Mouse (Mus musculus): ENCODE results near the gene Frmd4b.

Frmd4b gene

DNA sequence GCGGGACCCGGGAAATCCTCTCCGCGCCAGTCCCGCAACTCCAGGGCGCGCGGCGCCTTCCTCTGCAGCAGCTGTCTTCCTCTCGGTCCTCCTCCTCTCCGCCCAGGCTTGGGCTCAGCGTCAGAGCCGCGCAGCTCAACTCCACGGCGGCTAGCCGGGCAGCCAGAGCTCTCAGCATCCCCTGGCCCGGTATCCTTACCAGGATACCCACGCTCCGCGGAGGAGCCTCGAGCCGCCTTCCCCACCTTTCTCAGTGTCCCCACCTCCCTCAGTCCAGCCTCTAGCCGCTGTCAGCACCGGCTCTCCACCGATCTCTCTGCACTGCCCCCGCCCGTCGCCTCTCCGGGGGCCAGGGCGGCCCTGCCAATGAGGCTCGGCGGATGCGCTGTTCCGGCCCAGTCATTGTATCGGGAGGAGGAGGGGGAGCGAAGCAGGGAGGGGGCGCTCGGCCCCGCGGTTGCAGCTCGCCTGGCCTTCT, at the start of gene Frmd4b:
Gene Frmd4b (minus strand): TSS at position 276 of the 478 bp plus-strand sequence.
- DNase-seq (ENCODE audit: low read depth, low spot score): peak; percentile 85

DNA sequence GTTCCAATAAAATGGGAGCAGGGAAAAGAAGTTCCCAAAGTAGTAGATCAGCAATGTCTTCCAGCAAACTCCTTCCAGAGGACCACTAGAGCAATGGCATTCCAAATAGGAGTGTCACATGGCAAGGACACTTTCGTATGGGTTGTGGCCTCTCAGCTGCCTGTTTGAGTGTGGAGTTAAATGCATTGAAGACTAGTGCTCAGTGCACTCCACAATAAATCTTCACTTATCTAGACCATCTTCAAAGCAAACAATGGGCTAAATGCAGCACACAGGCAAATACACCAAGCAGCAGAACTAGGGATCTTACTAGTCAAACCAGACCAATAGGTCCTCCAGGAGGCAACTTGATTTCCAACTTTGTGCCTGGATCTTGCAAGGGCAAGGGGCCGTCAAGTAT, 49.1 kb upstream of the Frmd4b start:
- no peak for DNase-seq (ENCODE audit: low read depth, low spot score)

DNA sequence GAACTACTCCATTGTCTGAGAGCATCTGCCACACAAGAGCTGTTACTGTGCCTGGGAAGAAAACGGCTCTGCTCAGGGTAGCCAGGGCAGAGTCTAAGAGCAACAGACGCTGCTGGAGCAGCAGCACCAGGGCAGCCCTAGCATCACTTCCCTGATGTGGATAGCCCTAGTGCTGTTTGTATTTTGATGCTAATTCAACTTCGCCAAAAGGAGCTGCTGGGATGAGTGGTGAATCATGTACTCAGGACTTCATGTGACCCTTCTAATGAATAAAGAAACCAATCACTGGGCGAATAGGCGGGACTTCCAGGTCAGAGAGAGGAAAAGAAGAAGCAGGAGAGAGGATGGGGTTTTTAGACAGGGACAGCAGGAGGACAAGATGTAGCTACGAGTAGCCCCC, 41.6 kb upstream of the Frmd4b start:
- DNase-seq (ENCODE audit: low read depth, low spot score): peak; percentile 79

DNA sequence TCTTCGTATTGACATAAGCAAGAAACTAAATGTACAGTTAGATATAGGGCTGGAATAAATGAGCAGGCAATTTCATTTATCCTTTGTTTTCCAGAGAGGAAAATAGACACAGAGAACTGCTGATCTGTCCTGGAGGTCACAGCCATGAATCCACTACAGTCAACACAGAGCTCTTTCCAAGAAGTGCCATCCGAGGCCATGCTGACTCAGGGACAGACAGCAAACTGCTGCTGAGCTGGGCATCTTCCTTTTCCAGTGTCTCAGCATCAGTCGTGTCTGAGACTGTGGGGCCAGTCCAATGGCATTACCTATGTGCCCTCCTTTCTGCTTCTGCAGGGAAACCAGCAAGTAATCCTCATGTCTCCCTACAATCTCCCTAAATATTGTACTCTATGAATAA, 38.6 kb upstream of the Frmd4b start:
- DNase-seq (ENCODE audit: low read depth, low spot score): no peak

DNA sequence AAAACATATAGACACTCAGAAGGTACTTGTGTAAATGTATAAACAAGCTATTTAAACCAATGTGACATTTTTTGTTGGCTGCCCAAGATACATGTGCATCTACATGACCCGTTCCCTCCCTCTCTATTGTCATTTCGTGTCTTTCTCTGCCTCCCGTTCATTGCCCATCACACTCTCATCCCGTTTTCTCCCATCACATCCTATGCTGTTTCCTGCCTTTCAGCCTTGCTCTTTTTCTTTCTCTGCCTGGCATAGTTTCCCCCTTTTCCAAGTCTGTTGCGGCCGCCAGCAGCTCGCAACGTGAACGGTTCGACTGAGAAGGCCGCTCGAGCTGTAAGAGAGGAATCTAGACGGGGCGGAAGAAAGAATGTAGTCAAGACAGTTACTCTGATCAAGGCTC, 30.2 kb upstream of the Frmd4b start:
- peak; percentile 62 for DNase-seq (ENCODE audit: low read depth, low spot score)

- no peak for DNase-seq (ENCODE audit: low read depth, low spot score)
These were observed 6.0 kb upstream of the Frmd4b start for GRCm38 (mm10) chr6:97623330-97623729.

GRCm38 (mm10) chr6:97622236-97622635, 4.9 kb upstream of the Frmd4b start:
- DNase-seq (ENCODE audit: low read depth, low spot score): no peak

DNA sequence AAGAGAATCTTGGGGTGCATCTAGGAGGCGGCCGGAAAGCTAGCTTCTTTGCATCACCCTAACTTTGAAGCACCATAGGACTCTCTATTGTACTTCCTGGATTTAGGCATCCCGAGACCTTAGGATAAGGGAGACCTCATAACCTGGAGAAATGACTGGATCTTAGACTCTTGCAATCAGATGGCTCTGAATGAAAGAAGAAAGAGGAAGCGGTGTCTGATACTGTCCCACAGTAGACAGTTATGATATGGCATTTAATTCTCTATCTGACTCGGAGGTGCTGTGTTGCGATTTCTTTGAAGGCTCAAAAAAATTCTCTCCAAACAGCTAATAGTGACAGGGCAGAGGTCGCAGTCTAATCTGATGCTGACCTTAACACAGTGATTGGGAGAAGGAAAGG, 433 bp upstream of the Frmd4b start:
- DNase-seq (ENCODE audit: low read depth, low spot score): no peak

- DNase-seq (ENCODE audit: low read depth, low spot score): peak; percentile 81
These were observed 579 bp downstream of the Frmd4b start for GRCm38 (mm10) chr6:97616658-97617265.

DNA sequence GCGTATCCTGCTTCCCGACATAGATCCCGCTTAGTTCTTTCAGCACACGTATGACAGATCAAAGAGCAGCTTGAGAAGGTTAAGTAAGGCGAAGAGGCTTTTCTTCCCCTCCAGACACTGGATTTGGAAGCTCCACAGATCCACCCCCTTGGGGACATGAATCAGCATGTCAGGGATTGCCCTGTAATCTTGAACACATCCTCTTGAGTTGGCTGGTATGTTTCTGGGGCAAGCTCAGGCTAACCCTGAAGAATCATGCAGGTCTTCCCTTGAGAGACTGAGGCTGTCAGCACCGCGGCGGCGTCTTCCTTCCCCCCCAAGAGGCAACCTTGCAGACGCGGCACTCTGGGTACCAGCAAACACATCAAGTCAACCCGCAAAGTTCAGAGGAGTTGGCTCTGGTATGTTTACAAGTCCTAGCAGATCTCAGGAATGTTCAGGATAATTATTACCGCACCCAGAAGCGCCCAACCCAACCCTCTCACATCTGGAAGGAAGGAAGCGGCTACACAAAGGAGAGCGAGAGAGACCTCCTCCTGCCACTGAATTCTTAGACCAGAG, 1.4 kb downstream of the Frmd4b start:
- DNase-seq (ENCODE audit: low read depth, low spot score): peak; percentile 84

DNA sequence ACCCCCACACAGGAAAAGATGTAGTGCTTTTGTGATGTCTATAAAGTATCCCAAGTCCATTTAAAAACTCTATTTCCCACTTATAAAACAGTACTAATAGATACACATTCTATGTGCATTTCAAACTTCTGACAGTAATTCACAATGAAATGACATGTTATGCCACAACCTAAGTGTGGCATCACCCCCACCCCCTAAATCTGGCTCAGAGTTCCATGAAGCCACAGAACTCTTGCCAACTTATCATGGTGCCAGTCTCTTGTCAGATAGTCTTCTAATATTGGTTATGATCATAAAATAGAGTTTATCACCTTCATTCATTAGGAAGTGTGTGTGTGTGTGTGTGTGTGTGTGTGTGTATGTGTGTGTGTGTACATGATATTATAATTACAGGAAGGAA, 3.2 kb downstream of the Frmd4b start:
- DNase-seq (ENCODE audit: low read depth, low spot score): no peak

- no peak for DNase-seq (ENCODE audit: low read depth, low spot score)
These were observed 4.5 kb downstream of the Frmd4b start for GRCm38 (mm10) chr6:97612861-97613260.

DNA sequence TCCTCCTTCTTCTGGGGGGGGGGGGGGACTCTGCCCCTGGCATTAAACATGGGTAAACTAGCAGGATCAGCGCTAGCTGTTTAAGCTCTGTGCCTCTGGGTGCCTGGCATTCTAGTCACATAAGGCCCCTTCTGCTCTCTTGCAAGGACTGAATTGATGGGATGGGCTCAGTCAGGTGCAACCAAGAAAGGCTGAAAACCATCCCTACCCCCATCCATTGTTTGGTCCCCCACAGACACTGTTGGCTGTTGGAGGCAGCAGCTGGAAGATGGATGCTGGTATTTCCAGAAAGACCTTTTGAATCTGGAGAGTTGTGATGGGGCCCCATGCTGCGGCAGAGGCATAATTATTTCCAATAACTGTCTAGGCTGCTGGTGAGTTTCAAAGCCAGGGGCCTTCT, 7.3 kb downstream of the Frmd4b start:
- no peak for DNase-seq (ENCODE audit: low read depth, low spot score)

DNA sequence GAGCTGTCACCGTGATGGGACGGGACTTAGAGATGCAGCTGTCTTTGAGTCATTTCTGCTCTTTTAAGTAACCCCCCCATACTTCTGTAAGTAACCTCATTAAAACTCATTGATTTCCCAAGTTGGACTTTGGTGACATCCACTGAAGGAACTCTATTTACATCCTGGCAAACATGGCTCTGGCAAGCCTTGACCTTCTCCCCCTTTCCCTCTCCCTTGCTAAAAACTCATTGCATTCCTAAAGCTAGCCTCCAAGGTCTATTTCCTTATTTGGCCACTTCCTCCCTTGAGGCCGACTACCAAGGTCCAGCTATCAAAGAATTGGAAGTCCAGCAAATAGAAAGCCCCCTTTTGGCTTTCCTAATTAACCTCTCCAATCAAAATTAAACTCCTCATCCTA, 9.7 kb downstream of the Frmd4b start:
- no peak for DNase-seq (ENCODE audit: low read depth, low spot score)

GRCm38 (mm10) chr6:97595218-97595617, 22.1 kb downstream of the Frmd4b start:
- no peak for DNase-seq (ENCODE audit: low read depth, low spot score)

- no peak for DNase-seq (ENCODE audit: low read depth, low spot score)
These were observed 22.8 kb downstream of the Frmd4b start for GRCm38 (mm10) chr6:97594589-97594988.

DNA sequence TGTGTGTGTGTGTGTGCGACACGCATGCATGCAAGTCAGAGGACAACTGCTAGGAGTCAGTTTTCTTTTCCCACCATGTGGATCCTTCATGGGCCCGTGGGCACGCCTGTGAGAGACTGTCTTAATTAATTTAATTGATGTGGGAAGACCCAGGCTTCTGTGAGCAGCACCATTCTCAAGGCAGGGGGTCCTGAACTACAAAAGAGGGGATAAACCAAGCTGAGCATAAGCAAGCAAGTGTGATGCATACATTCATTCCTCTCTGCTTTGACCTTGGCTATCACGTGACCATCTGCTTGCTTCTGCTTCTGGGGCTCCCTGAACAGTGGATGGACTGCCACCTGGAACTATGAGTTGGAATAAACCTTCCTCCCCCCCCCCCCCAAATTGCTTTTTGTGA, 27.1 kb downstream of the Frmd4b start:
- peak; percentile 25 for DNase-seq (ENCODE audit: low read depth, low spot score)

DNA sequence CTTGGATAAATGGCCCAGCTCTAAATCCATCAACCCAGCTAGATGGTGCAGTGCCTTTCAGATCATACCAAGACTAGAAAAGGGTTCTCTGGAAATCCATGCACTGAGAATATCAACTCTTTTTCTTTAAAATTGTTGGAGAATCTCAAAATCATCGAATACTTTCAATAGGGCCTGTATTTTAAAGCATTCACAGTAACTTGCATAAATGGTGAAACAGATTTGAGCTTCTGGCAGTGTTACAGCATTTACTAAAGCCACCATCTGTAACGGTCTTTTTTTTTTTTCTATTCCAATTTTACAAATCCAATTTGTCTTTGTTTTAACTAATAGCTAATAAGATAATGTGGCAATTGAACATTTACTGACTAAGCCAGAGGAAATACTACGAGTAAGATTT, 27.8 kb downstream of the Frmd4b start:
- DNase-seq (ENCODE audit: low read depth, low spot score): no peak

- DNase-seq (ENCODE audit: low read depth, low spot score): peak; percentile 39
These were observed 28.3 kb downstream of the Frmd4b start for GRCm38 (mm10) chr6:97589031-97589430.

DNA sequence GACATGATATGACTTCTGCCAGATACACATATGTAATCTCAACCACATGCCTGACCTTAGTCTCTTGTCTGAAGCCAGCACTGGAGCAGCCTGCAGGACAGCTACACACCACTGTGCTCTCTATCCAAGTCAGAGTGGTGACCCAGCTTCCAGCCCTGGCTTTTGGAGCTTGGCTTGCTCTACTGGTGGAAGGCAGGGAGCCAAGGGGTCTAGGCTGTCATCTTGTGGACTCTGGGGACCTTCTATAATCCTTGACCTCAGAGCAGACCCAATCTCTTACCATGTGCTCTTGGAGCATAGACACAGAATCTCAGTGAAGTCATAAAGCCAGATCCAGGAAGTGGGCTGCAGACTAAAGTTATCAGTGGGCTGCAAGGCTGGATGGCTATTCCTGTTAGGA, 30.7 kb downstream of the Frmd4b start:
- no peak for DNase-seq (ENCODE audit: low read depth, low spot score)

GRCm38 (mm10) chr6:97586024-97586423, 31.3 kb downstream of the Frmd4b start:
- DNase-seq (ENCODE audit: low read depth, low spot score): no peak

DNA sequence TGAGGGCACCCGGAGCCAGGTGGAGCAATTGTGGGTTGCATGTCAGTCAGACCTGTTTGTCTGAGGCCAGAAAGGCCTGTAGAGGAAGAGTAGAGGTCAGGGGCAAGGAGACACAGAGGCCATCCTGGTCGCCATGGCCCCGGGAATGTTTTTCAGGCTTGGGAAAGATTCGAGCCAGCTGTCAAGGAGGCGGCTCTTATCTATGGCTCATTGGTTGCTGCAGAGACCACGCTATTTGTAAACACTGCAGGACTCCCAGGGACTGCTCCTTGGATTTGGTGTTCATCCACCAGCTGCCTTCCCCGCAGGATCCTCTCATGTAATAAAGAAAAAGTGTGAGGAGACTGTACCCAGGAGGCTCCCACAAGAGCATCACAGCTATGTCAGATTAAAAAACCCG, 34.6 kb downstream of the Frmd4b start:
- peak; percentile 37 for DNase-seq (ENCODE audit: low read depth, low spot score)

DNA sequence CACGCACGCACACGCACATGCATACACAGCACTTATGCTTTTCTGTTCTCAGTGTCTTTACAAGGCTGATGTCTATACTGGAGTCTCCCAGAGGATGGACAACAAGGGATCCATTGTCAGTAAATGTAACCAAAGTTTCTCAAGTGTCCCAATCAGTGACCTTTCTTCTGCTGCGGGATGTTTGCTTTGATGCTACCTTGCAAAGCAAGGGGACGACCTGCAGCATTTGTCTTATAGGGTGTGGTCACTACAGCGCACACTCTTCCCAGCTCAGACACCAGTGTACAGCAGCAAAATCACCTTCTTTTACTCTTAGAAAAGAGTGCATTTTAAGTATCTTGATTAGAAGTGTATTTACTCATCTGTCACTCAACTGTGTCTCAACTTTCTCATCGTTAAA, 35.4 kb downstream of the Frmd4b start:
- peak; percentile 83 for DNase-seq (ENCODE audit: low read depth, low spot score)
